Mouse (Mus musculus) heart, postnatal 36 days (tissue): ENCODE data around the gene Mrpl57. TPM values are rescaled to one million over a fixed set of nuclear protein-coding genes. Genes with fewer than 3 reads are reported as not detected.
"Not testable (repeated sequence)": the region's sequence is repeated elsewhere in the genome, so short reads cannot be mapped to it uniquely, and the experiment has no call there.

Source experiments
- DNase-seq, 2 experiments: peaks; one replicate each; pipeline ENCODE4 v3.0.0; 2021 to 2022
- intact Hi-C: fragments of 180-260 bp; cut with DNase I; formaldehyde crosslinking; loops from one replicate; pipeline ENCODE4 v1.15.1; 2025
- microRNA-seq, 2 experiments: library from miRNA; unstranded; fragments of <30 nt; microRNA quantifications; one replicate each; pipeline ENCODE4 v1.2.0; 2021; ENCODE audit warnings: borderline number of aligned reads in 2 of 2
- total RNA-seq, 2 experiments: library from RNA; stranded (reverse); gene quantifications; 2 replicates each; pipeline ENCODE4 v1.2.3; 2021

Mrpl57 gene
- total RNA-seq, 2 experiments from 2014 or later = 71.7 to 73.0 TPM

DNA sequence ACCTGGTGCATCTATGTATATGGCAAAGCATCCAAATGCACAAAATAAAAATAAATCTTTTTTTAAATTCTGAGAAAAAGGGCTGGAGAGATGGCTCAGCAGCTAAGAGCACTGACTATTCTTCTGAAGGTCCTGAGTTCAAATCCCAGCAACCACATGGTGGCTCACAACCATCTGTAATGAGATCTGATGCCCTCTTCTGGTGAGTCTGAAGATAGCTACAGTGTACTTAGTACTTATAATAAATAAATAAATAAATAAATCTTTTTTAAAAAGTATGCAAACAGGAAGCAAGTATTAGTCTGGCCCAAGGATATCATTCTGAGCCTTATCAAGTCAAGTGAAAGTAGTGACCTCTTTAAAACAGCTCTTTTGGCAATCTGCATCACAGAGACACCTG lies 30.0 kb downstream of the Mrpl57 start:
- intact Hi-C loops = loop anchor here (5.0 kb wide), 1 partner anchor 51 kb away; no protein-coding TSS in a partner anchor

DNA sequence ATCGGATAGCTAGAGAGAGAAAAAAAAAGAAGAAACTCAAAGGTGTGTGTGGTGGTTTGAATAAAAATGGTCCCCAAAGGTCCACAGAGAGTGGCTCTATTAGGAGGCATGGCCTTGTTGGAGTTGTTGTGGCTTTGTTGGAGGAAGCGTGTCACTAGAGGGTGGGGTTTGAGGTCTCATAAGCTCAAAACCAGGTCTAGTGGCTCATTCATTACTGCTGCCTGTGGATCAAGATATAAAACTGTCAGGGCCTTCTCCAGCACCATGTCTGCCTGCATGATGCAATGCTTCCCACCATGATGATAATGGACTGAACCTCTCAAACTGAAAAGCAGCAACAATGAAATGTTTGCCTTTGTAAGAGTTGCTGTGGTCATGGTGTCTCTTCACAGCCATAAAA lies 32.6 kb downstream of the Mrpl57 start:
- intact Hi-C loops = loop anchor here (5.0 kb wide), 1 partner anchor 49 kb away; no protein-coding TSS in a partner anchor
- no peak for DNase-seq

More for the DNA sequence above, 30.0 kb downstream of the Mrpl57 start:
- not testable (repeated sequence) for DNase-seq

DNA sequence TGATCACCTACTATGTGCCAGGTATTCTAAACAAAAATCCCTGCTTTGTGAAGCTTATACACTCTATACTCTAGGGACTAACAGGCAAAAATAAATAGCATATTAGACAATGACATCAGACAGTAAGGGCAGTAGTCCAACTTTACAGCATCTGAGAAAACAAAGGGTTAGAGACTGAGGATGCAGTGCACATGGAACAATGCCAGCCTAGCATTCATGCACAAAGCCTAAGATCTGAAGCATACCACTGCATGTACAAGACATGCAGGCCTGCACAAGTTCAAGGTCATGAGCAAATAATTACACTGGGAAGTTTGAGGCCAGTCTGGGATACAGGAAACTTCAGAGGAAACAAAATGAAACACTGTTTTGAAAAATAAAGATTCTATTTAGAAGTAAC lies 33.5 kb downstream of the Mrpl57 start:
- no peak for DNase-seq
- intact Hi-C loops = loop anchor here (5.0 kb wide), 1 partner anchor 48 kb away; no protein-coding TSS in a partner anchor

DNA sequence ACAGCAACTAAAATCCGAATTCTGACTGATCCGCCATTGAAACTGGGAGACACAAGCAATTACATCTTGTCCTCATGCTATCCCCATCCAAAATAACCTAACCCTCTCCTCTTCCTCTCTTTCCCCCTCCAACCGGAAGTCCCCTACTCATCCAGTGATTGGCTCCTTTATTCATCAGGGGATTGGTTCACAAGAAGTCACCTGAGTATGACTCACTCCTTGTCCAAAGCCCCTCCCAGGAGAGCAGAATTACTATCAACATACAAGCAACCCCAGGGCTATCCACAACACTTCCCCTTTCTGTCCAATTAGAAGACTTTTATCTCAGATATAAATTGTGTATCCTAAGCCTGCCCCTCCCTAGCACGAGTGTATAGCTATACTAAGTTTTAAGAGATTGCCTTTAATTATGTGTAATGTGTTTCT lies 36.0 kb downstream of the Mrpl57 start:
- intact Hi-C loops = loop anchor here (2.0 kb wide), 1 partner anchor 15 kb away; no protein-coding TSS in a partner anchor
- DNase-seq = no peak

DNA sequence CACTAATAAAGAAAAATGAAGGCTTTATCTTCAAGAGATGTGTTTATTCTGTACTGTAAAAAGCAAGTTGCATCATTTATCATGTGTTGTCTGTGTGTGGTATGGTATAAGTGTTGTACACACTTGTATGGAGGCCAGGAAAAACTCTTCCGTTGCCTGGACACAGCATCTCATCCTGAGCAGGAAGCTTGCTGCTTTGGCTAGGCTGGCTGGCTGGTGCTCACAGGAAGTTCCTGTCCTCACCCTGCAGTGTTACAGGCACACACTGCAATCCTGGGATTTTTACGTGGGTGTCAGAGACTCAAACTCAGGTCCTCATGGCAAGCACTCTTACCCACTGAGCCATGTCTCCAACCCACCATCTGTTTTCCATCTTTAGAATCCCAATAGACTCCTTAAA lies 37.1 kb downstream of the Mrpl57 start:
- DNase-seq = peak in 1 of 2 experiments; percentile 9
- intact Hi-C loops = loop anchor here (2.0 kb wide), 1 partner anchor 14 kb away; no protein-coding TSS in a partner anchor

DNA sequence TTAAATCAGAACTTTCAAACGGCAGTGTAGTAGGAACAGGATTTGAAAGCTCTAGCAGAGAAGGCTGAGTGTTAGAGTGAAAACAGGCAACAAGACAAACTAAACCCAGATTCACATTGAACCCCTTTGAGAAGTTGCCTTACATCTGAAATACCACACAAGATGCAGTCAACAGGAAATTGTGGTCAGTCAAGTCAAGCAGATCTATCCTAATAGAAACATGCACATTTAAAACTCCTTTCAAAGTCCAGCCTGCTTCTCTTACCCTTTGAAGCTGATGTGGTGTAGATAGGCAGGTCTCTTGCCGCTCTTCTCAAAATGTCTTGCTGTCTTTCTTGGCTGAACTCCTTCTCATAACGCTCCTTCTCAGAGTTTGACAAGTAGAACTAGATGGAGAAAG lies 39.2 kb downstream of the Mrpl57 start:
- intact Hi-C loops = no loop called here
- no peak for DNase-seq

DNA sequence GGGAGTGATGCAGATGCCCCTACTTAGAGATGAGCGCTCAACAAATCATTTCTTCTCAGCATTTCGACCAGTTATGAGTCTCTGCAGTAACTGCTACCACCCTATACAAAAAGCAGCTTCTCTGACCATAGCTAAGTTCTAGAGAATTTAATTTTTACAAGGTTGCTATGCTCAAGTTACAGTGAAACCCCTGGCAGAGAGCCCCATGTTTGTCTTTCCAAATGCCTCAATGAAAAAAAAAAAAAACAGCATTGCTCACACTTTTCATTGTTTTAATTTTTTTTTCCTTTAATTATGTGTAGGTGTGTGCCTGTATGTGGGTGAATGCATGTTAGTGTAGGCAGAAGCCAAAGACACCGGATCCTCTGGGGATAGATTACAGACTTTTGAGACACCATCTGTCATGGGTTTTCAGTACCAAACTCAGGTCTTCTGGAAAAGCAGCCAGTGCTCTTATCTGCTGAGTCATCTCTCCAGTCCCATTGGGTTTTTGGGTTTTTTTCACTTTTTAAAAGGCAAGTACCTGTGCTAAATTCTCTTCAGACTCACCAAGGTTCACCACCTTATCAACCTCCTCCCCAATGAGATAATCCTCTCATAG lies 40.7 kb downstream of the Mrpl57 start:
- no peak for DNase-seq
- intact Hi-C loops = no loop called here

DNA sequence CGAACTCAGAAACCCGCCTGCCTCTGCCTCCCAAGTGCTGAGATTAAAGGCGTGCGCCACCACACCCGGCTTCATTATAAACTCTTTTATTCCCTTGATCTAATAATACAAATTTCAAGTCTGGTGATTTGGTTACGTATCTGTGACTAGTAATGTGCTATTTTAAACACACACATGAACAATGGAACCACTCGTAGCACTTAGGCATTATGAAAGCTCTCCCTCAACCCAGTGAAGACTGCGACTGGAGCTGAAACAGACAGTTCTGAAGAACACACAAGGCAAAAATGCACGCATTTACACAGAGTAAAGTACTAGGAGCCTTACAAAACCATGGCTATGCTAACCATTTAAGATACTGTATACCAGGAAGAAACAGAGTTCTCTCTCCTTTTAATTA lies 51.9 kb downstream of the Mrpl57 start:
- intact Hi-C loops = loop anchor here (2.0 kb wide), 1 partner anchor 15 kb away; no protein-coding TSS in a partner anchor
- no peak for DNase-seq

Small RNAs within 50 kb of the gene (microRNA-seq; reads per million reads assigned to microRNA genes)
- gene Mir3077 = 0 to 0.67 reads per million in 2 experiments

Other genes with a start within 250 kb of the Mrpl57 start
- 10 to 100 TPM; 10.5 to 12.7 TPM for gene Xpo4, start 160.8 kb upstream of the Mrpl57 start, total RNA-seq
- 1 to 10 TPM in 1 of 2 experiments, not detected in 1; 2.4 TPM for gene Gm49361, start 80.1 kb upstream of the Mrpl57 start, total RNA-seq
- gene Lats2, start 67.8 kb upstream of the Mrpl57 start, total RNA-seq = 10 to 100 TPM; 33.3 to 38.5 TPM
- 10 to 100 TPM; 81.8 to 89.4 TPM for gene Sap18, start 28.1 kb upstream of the Mrpl57 start, total RNA-seq
- under 1 TPM; 0.22 to 0.47 TPM for gene Ska3, start within 50 bp of the Mrpl57 start, total RNA-seq
- gene Zdhhc20, start 64.0 kb downstream of the Mrpl57 start, total RNA-seq = 1 to 10 TPM; 8.3 to 10.0 TPM
- 10 to 100 TPM; 74.9 to 81.6 TPM for gene Micu2, start 173.0 kb downstream of the Mrpl57 start, total RNA-seq
- 10 to 100 TPM in 1 of 2 experiments, 1 to 10 TPM in 1; 8.4 to 12.1 TPM for gene Fgf9, start 244.3 kb downstream of the Mrpl57 start, total RNA-seq